Mouse (Mus musculus) embryonic facial prominence, embryonic 14.5 days (tissue): ENCODE data around the gene Fam222b. TPM values are rescaled to one million over a fixed set of nuclear protein-coding genes. Genes with fewer than 3 reads are reported as not detected.

Experiments
- ATAC-seq: fragments of 200-750 bp; cut with Nextera tagmentation; 2 replicates; pipeline ENCODE4 v1.8.0; 2017; ENCODE audit warnings: low read depth, moderate number of reproducible peaks, moderate TSS enrichment
- DNase-seq: peaks from one replicate; pipeline ENCODE4 v3.0.0-alpha.2; 2015; ENCODE audit warnings: low spot score
- H3K27ac ChIP-seq: fragments of 300-500 bp; sonication (generic); replicated peaks from 2 replicates; pipeline ENCODE4 v1.5.1; 2014; ENCODE audit warnings: low read depth, mild to moderate bottlenecking, low read length, moderate library complexity
- H3K27me3 ChIP-seq: fragments of 300-500 bp; sonication (generic); replicated peaks from 2 replicates; pipeline ENCODE4 v1.6.1; 2014; ENCODE audit warnings: low read length; ENCODE audit not compliant: control insufficient read depth, insufficient read depth
- H3K36me3 ChIP-seq: fragments of 300-500 bp; sonication (generic); 2 replicates; pipeline ENCODE4 v1.6.1; 2014; ENCODE audit warnings: low read length, mixed read lengths; ENCODE audit not compliant: control insufficient read depth, insufficient read depth
- H3K4me1 ChIP-seq: fragments of 300-500 bp; sonication (generic); 2 replicates; pipeline ENCODE4 v1.6.1; 2014; ENCODE audit warnings: antibody characterized with exemption, low read length; ENCODE audit not compliant: control insufficient read depth, insufficient read depth
- H3K4me2 ChIP-seq: fragments of 300-500 bp; sonication (generic); 2 replicates; pipeline ENCODE4 v1.6.1; 2014; ENCODE audit warnings: low read depth, mild to moderate bottlenecking, low read length, moderate library complexity, mixed read lengths
- H3K4me3 ChIP-seq: fragments of 300-500 bp; sonication (generic); 2 replicates; pipeline ENCODE4 v1.5.1; 2014; ENCODE audit warnings: low read depth, mild to moderate bottlenecking, low read length
- H3K9ac ChIP-seq: fragments of 300-500 bp; sonication (generic); 2 replicates; pipeline ENCODE4 v1.6.1; 2014; ENCODE audit warnings: low read depth, mild to moderate bottlenecking, low read length, moderate library complexity, mixed read lengths
- H3K9me3 ChIP-seq: fragments of 300-500 bp; sonication (generic); 2 replicates; pipeline ENCODE4 v1.6.1; 2016; ENCODE audit warnings: low read length; ENCODE audit not compliant: control insufficient read depth
- WGBS: fragments of 180-500 bp; shearing (Covaris S2); extraction: QIAGEN DNeasy Blood & Tissue Kit; methylation state at CpG from one replicate; pipeline ENCODE4 v1.1.7; 2014; 5-methylcytosine and 5-hydroxymethylcytosine counted together
- polyA plus RNA-seq: library from polyadenylated mRNA; unstranded; fragments of >200 nt; fragmentation: Nextera tagmentation; extraction: Ambion mirVana; gene quantifications from 2 replicates; pipeline ENCODE4 v1.2.1, GENCODE M21; 2014

The Fam222b gene
- polyA plus RNA-seq, 1 experiment from 2014 or later: 15.9 TPM

DNA sequence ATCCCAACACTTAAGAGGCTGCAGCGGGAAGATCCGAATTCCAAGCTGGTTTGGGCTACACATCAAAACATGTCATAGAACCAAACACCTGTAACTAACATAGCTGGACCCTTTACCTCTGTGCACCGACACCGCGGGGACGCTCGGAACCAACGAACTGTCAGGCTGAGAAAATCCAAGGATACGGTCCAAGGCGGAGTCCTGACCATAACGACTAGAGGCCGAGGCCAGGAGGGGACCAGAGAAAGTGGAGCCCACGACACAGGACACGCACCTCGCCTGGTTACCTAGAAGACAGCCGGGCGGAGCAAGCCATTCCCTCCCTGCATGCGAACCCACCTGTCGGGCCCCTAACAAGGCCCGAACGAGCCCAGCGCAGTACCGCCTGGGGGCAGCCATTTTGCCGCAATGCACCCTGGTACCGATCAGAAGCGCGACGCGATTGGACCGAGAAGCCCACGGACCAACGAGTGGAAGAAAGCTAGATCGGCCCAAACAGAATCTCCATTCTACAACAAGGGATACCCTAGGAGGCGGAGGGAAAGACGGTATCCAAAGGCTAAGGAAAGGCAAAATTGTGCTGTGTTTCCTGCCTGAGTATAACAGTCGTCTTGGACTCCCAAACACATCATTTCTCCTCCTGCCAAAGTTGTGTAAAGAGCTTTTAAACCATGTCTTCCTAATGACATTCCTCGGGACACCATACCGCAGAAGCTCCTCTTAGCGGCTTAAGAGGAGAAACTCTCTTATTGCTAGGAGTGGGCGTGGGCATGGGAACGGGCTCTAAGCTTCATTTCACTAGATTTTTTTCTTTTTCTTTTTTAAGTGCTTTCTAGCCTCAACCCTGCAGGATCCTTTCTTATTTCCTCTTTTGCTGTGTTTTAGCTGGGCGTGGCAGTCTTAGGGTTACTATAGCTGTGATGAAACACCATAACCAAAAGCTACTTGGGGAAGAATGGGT lies 14.2 kb upstream of the Fam222b start, which contains the start of gene Eral1:
Gene Eral1 (minus strand): TSS at position 423 of the 961 bp plus-strand sequence.
- ATAC-seq (peak; percentile 96), DNase-seq (peak; percentile 95)
- peak within 1 kb of the TSS; percentile 85 for H3K4me2 ChIP-seq
- H3K27me3 ChIP-seq: no peaks in the 10 kb centered on the region
- peak within 1 kb of the TSS; percentile 75 for H3K27ac ChIP-seq
- peaks cover 28% of the 10 kb centered on the region for H3K36me3 ChIP-seq
- H3K9ac ChIP-seq: peak within 1 kb of the TSS; percentile 88
- H3K9me3 ChIP-seq: no peaks in the 10 kb centered on the region
- H3K4me3 ChIP-seq: peak within 1 kb of the TSS; percentile 75
- H3K4me1 ChIP-seq: peaks cover 10% of the 10 kb centered on the region
- WGBS: under 1% methylated on average over 42 of the region's 42 CpGs

- no peaks in the 10 kb centered on the region for H3K9me3 ChIP-seq
- no peaks in the 10 kb centered on the region for H3K36me3 ChIP-seq
- 44% methylated on average over 1 of the region's 1 CpGs for WGBS
- H3K27ac ChIP-seq: no peak overlapping the region
- H3K4me1 ChIP-seq: peaks cover 10% of the 10 kb centered on the region
- ATAC-seq (no peak), DNase-seq (no peak)
- no peak overlapping the region for H3K4me2 ChIP-seq
- no peaks in the 10 kb centered on the region for H3K27me3 ChIP-seq
- H3K4me3 ChIP-seq: no peak overlapping the region
- H3K9ac ChIP-seq: no peak overlapping the region
Observed at GRCm38 (mm10) chr11:78083595-78083994, 10.9 kb upstream of the Fam222b start.

GRCm38 (mm10) chr11:78086925-78087479 lies 7.5 kb upstream of the Fam222b start:
- no peaks in the 10 kb centered on the region for H3K4me1 ChIP-seq
- H3K4me3 ChIP-seq: no peak overlapping the region
- DNase-seq: no peak
- H3K36me3 ChIP-seq: no peaks in the 10 kb centered on the region
- H3K4me2 ChIP-seq: no peak overlapping the region
- no peak overlapping the region for H3K27ac ChIP-seq
- ATAC-seq: no peak
- H3K27me3 ChIP-seq: no peaks in the 10 kb centered on the region
- 72% methylated on average over 4 of the region's 4 CpGs for WGBS
- no peaks in the 10 kb centered on the region for H3K9me3 ChIP-seq
- no peak overlapping the region for H3K9ac ChIP-seq

GRCm38 (mm10) chr11:78087756-78088281 lies 6.6 kb upstream of the Fam222b start:
- Histone ChIP-seq H3K4me2 (no peak overlapping the region), H3K9me3 (no peaks in the 10 kb centered on the region), H3K27me3 (no peaks in the 10 kb centered on the region), H3K9ac (no peak overlapping the region), H3K36me3 (no peaks in the 10 kb centered on the region), H3K4me1 (no peaks in the 10 kb centered on the region), H3K4me3 (no peak overlapping the region), H3K27ac (no peak overlapping the region)
- WGBS: 84% methylated on average over 5 of the region's 5 CpGs
- no peak for DNase-seq
- no peak for ATAC-seq

DNA sequence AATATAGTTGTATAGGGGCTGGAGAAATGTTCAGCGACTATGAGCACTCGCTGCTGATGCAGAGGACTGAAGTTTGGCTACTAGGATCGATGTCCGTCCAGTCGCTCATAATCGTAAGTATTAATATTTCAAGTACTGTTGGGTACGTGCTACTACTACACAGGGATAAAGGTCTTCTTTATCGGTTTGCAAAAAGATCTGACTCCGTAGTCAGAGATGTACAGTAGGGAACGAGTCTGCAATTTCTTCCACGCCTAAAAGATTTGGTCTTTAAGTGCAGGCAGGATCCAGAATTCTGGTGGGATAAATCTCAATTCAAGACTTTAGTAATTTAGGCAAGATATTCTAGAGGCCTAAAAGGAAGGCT lies 340 bp upstream of the Fam222b start:
- Histone ChIP-seq H3K27ac (peak overlapping the region; percentile 61), H3K36me3 (no peaks in the 10 kb centered on the region), H3K4me2 (peak overlapping the region; percentile 74), H3K9me3 (no peaks in the 10 kb centered on the region), H3K27me3 (no peaks in the 10 kb centered on the region), H3K4me3 (peak overlapping the region; percentile 62), H3K4me1 (peaks cover 7% of the 10 kb centered on the region; the same call in 1 of the 2 replicates), H3K9ac (peak overlapping the region; percentile 81)
- DNase-seq: no peak
- ATAC-seq: no peak
- 52% methylated on average over 11 of the region's 11 CpGs for WGBS

DNA sequence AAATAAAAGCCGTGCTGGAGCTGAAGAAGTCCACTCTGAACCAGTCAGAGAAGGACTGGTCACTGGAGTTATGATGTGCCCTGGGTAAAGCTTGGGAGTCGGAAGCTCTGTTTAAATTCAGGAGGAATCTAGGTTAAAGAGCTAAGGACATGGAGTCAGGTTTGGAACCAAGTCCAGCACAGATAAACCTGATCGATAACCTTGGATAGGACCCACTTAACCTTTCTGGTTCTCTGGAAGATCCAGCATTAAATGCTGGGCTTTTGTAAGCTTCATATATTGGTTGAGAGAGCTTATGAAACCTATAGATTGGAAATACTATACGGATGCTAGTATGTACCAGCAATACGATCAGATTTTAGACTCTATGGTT lies 670 bp downstream of the Fam222b start:
- Histone ChIP-seq H3K4me2 (peak overlapping the region; percentile 74), H3K9ac (peak overlapping the region; percentile 81), H3K27me3 (no peaks in the 10 kb centered on the region), H3K36me3 (no peaks in the 10 kb centered on the region), H3K27ac (no peak overlapping the region), H3K9me3 (no peaks in the 10 kb centered on the region), H3K4me3 (peak overlapping the region; percentile 62), H3K4me1 (peaks cover 7% of the 10 kb centered on the region; the same call in 1 of the 2 replicates)
- DNase-seq: no peak
- no peak for ATAC-seq
- 22% methylated on average over 5 of the region's 5 CpGs for WGBS

GRCm38 (mm10) chr11:78097077-78097476 lies 2.6 kb downstream of the Fam222b start:
- ATAC-seq (no peak), DNase-seq (no peak)
- H3K9me3 ChIP-seq: no peaks in the 10 kb centered on the region
- H3K4me1 ChIP-seq: peaks cover 7% of the 10 kb centered on the region; the same call in 1 of the 2 replicates
- peak overlapping the region; percentile 7; the same call in 1 of the 2 replicates for H3K9ac ChIP-seq
- H3K4me2 ChIP-seq: peak overlapping the region; percentile 31
- H3K4me3 ChIP-seq: no peak overlapping the region
- no peaks in the 10 kb centered on the region for H3K36me3 ChIP-seq
- H3K27ac ChIP-seq: no peak overlapping the region
- no peaks in the 10 kb centered on the region for H3K27me3 ChIP-seq
- 38% methylated on average over 3 of the region's 3 CpGs for WGBS

GRCm38 (mm10) chr11:78100746-78101145 lies 6.3 kb downstream of the Fam222b start:
- no peak overlapping the region for H3K9ac ChIP-seq
- H3K27ac ChIP-seq: no peak overlapping the region
- 90% methylated on average over 11 of the region's 11 CpGs for WGBS
- no peaks in the 10 kb centered on the region for H3K9me3 ChIP-seq
- DNase-seq (no peak), ATAC-seq (no peak)
- peaks cover under 1% of the 10 kb centered on the region; the same call in 1 of the 2 replicates for H3K36me3 ChIP-seq
- no peak overlapping the region for H3K4me2 ChIP-seq
- no peak overlapping the region for H3K4me3 ChIP-seq
- H3K4me1 ChIP-seq: peaks cover 2% of the 10 kb centered on the region; the same call in 1 of the 2 replicates
- no peaks in the 10 kb centered on the region for H3K27me3 ChIP-seq
